Mouse (Mus musculus) forebrain, embryonic 11.5 days (tissue): Measurements from ENCODE around the gene Dnah14. TPM values are rescaled to one million over a fixed set of nuclear protein-coding genes. Genes with fewer than 3 reads are reported as not detected.

ENCODE experiments used
- ATAC-seq: fragments of 200-750 bp; cut with Nextera tagmentation; replicated peaks from 2 replicates; pipeline ENCODE4 v1.8.0; 2017; ENCODE audit warnings: moderate TSS enrichment; ENCODE audit not compliant: low FRiP score
- DNase-seq: peaks from one replicate; pipeline ENCODE4 v3.0.0-alpha.2; 2017; ENCODE audit warnings: low spot score
- H3K27ac ChIP-seq: fragments of 300-500 bp; sonication (generic); 2 replicates; pipeline ENCODE4 v1.5.1; 2014; ENCODE audit warnings: low read depth, low read length
- H3K27me3 ChIP-seq: fragments of 300-500 bp; sonication (generic); 2 replicates; pipeline ENCODE4 v1.6.1; 2014; ENCODE audit warnings: mild to moderate bottlenecking, low read length, mixed read lengths; ENCODE audit not compliant: control insufficient read depth, insufficient read depth
- H3K36me3 ChIP-seq: fragments of 300-500 bp; sonication (generic); 2 replicates; pipeline ENCODE4 v1.6.1; 2014; ENCODE audit warnings: mild to moderate bottlenecking, low read length, moderate library complexity, mixed read lengths; ENCODE audit not compliant: control insufficient read depth, insufficient read depth
- H3K4me1 ChIP-seq: fragments of 300-500 bp; sonication (generic); replicated peaks from 2 replicates; pipeline ENCODE4 v1.6.1; 2014; ENCODE audit warnings: low read length, mixed read lengths; ENCODE audit not compliant: control insufficient read depth, insufficient read depth
- H3K4me2 ChIP-seq: fragments of 300-500 bp; sonication (generic); 2 replicates; pipeline ENCODE4 v1.6.1; 2014; ENCODE audit warnings: low read depth, mild to moderate bottlenecking, low read length, moderate library complexity, mixed read lengths; ENCODE audit not compliant: severe bottlenecking
- H3K4me3 ChIP-seq: fragments of 300-500 bp; sonication (generic); 2 replicates; pipeline ENCODE4 v1.5.1; 2014; ENCODE audit warnings: low read depth, low read length
- H3K9ac ChIP-seq: fragments of 300-500 bp; sonication (generic); 2 replicates; pipeline ENCODE4 v1.6.1; 2014; ENCODE audit warnings: low read length
- H3K9me3 ChIP-seq: fragments of 300-500 bp; sonication (generic); 2 replicates; pipeline ENCODE4 v1.6.1; 2016; ENCODE audit warnings: low read length, mixed read lengths; ENCODE audit not compliant: control insufficient read depth
- WGBS: fragments of 180-500 bp; shearing (Covaris S2); extraction: QIAGEN DNeasy Blood & Tissue Kit; methylation state at CpG from one replicate; pipeline ENCODE4 v1.1.7; 2014; 5-methylcytosine and 5-hydroxymethylcytosine counted together
- polyA plus RNA-seq: library from polyadenylated mRNA; unstranded; fragments of >200 nt; fragmentation: Nextera tagmentation; extraction: Ambion mirVana; gene quantifications from 2 replicates; pipeline ENCODE4 v1.2.1, GENCODE M21; 2014

Gene Dnah14
- polyA plus RNA-seq, 1 experiment from 2014 or later = 2.9 TPM

- no peak overlapping the region for H3K4me3 ChIP-seq
- no peak overlapping the region for H3K27ac ChIP-seq
- no peak for ATAC-seq
- H3K9ac ChIP-seq = no peak overlapping the region
- WGBS = 88% methylated on average over 8 of the region's 8 CpGs
- no peaks in the 10 kb centered on the region for H3K27me3 ChIP-seq
- H3K9me3 ChIP-seq = no peaks in the 10 kb centered on the region
- H3K36me3 ChIP-seq = no peaks in the 10 kb centered on the region
- no peak for DNase-seq
- no peak overlapping the region for H3K4me2 ChIP-seq
- H3K4me1 ChIP-seq = 0 out of 2 replicates have a peak, but pooled peaks cover 2% of the 10 kb centered on the region
Observed at GRCm38 (mm10) chr1:181549987-181550386, 26.4 kb upstream of the Dnah14 start.

GRCm38 (mm10) chr1:181550826-181551225 lies 25.5 kb upstream of the Dnah14 start:
- DNase-seq (no peak), ATAC-seq (no peak)
- H3K4me2 ChIP-seq = no peak overlapping the region
- H3K36me3 ChIP-seq = no peaks in the 10 kb centered on the region
- WGBS = 77% methylated on average over 5 of the region's 5 CpGs
- 0 out of 2 replicates have a peak, but pooled peaks cover 2% of the 10 kb centered on the region for H3K4me1 ChIP-seq
- no peak overlapping the region for H3K9ac ChIP-seq
- no peaks in the 10 kb centered on the region for H3K9me3 ChIP-seq
- no peaks in the 10 kb centered on the region for H3K27me3 ChIP-seq
- H3K27ac ChIP-seq = no peak overlapping the region
- H3K4me3 ChIP-seq = no peak overlapping the region

GRCm38 (mm10) chr1:181552533-181553410 lies 23.6 kb upstream of the Dnah14 start:
- 42% methylated on average over 10 of the region's 10 CpGs for WGBS
- ATAC-seq = no peak

GRCm38 (mm10) chr1:181555475-181555874 lies 20.9 kb upstream of the Dnah14 start:
- Histone ChIP-seq H3K4me2 (no peak overlapping the region), H3K27me3 (no peaks in the 10 kb centered on the region), H3K4me3 (no peak overlapping the region), H3K27ac (no peak overlapping the region), H3K9ac (no peak overlapping the region), H3K4me1 (0 out of 2 replicates have a peak, but pooled peaks cover 2% of the 10 kb centered on the region), H3K36me3 (no peaks in the 10 kb centered on the region), H3K9me3 (no peaks in the 10 kb centered on the region)
- ATAC-seq (no peak), DNase-seq (no peak)
- WGBS = 88% methylated on average over 5 of the region's 5 CpGs

More at GRCm38 (mm10) chr1:181552533-181553410, 23.6 kb upstream of the Dnah14 start:
- Histone ChIP-seq H3K4me1 (0 out of 2 replicates have a peak, but pooled peaks cover 2% of the 10 kb centered on the region), H3K4me2 (no peak overlapping the region), H3K36me3 (no peaks in the 10 kb centered on the region), H3K9me3 (no peaks in the 10 kb centered on the region), H3K27me3 (no peaks in the 10 kb centered on the region), H3K27ac (no peak overlapping the region), H3K4me3 (no peak overlapping the region), H3K9ac (no peak overlapping the region)
- no peak for DNase-seq

- no peak for DNase-seq
Observed at GRCm38 (mm10) chr1:181559655-181560054, 16.7 kb upstream of the Dnah14 start.

GRCm38 (mm10) chr1:181560325-181560724 lies 16.0 kb upstream of the Dnah14 start:
- Histone ChIP-seq H3K4me3 (no peak overlapping the region), H3K9ac (no peak overlapping the region), H3K36me3 (no peaks in the 10 kb centered on the region), H3K4me1 (no peaks in the 10 kb centered on the region; the same call in 1 of the 2 replicates), H3K4me2 (no peak overlapping the region), H3K27ac (no peak overlapping the region), H3K27me3 (0 out of 2 replicates have a peak, but pooled peaks cover 2% of the 10 kb centered on the region), H3K9me3 (no peaks in the 10 kb centered on the region)
- 88% methylated on average over 6 of the region's 6 CpGs for WGBS
- DNase-seq (no peak), ATAC-seq (no peak)

More at GRCm38 (mm10) chr1:181559655-181560054, 16.7 kb upstream of the Dnah14 start:
- H3K27ac ChIP-seq = no peak overlapping the region
- H3K9ac ChIP-seq = no peak overlapping the region
- H3K4me3 ChIP-seq = no peak overlapping the region
- 0 out of 2 replicates have a peak, but pooled peaks cover 2% of the 10 kb centered on the region for H3K27me3 ChIP-seq
- H3K9me3 ChIP-seq = no peaks in the 10 kb centered on the region
- no peak overlapping the region for H3K4me2 ChIP-seq
- ATAC-seq = no peak
- no peaks in the 10 kb centered on the region for H3K36me3 ChIP-seq
- H3K4me1 ChIP-seq = no peaks in the 10 kb centered on the region; the same call in 1 of the 2 replicates
- WGBS = 82% methylated on average over 10 of the region's 10 CpGs

GRCm38 (mm10) chr1:181560896-181561767 lies 15.2 kb upstream of the Dnah14 start:
- Histone ChIP-seq H3K4me1 (no peaks in the 10 kb centered on the region; the same call in 1 of the 2 replicates), H3K4me2 (no peak overlapping the region), H3K9me3 (no peaks in the 10 kb centered on the region), H3K9ac (no peak overlapping the region), H3K4me3 (no peak overlapping the region), H3K27ac (no peak overlapping the region), H3K27me3 (0 out of 2 replicates have a peak, but pooled peaks cover 2% of the 10 kb centered on the region), H3K36me3 (no peaks in the 10 kb centered on the region)
- ATAC-seq (no peak), DNase-seq (no peak)
- 59% methylated on average over 9 of the region's 9 CpGs for WGBS

GRCm38 (mm10) chr1:181561768-181562444 lies 14.5 kb upstream of the Dnah14 start:
- 13% methylated on average over 8 of the region's 8 CpGs for WGBS
- no peak overlapping the region for H3K9ac ChIP-seq
- no peak overlapping the region for H3K4me2 ChIP-seq
- H3K27me3 ChIP-seq = 0 out of 2 replicates have a peak, but pooled peaks cover 2% of the 10 kb centered on the region
- no peak for DNase-seq
- no peaks in the 10 kb centered on the region; the same call in 1 of the 2 replicates for H3K4me1 ChIP-seq
- ATAC-seq = peak; percentile 71
- no peaks in the 10 kb centered on the region for H3K9me3 ChIP-seq
- H3K4me3 ChIP-seq = no peak overlapping the region
- no peaks in the 10 kb centered on the region for H3K36me3 ChIP-seq
- H3K27ac ChIP-seq = no peak overlapping the region
